Mouse (Mus musculus): Measurements from ENCODE around the gene Cux1.

DNA sequence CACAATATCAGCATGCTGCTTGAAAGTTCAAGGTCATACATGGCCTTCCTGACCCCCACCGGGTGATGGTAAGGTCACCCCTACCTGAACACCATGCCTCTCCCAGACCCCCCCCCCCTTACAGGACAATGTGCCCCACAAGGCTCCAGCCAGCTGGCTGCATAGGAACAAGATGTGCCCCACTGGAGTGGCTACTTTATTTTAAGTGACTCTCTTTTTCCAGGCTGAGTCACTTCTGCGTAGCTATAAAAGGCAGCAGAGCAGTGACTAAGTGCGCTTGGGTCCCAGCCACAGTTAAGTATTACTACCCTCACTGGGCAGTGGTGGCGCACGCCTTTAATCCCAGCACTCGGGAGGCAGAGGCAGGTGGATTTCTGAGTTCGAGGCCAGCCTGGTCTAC, 86.7 kb downstream of the Cux1 start:
- TF ChIP-seq CTCF (IDR thresholded peaks at IDR 0.05; ENCODE audit: control insufficient read depth, insufficient read depth, low read length) (no peak), POLR2A (IDR thresholded peaks at IDR 0.05; ENCODE audit: borderline replicate concordance, control insufficient read depth, low read depth, low read length) (no peak)
